Mouse (Mus musculus) MEL (cell line): ENCODE measurements around the gene Onecut3. TPM values are rescaled to one million over a fixed set of nuclear protein-coding genes. Genes with fewer than 3 reads are reported as not detected.

Experiments used
- DNase-seq: peaks from one replicate; pipeline ENCODE4 v3.0.0; 2011; ENCODE audit warnings: low read depth, low spot score
- H3K27ac ChIP-seq: 2 replicates; pipeline ENCODE4 v1.5.1; 2012; ENCODE audit warnings: low read depth, mild to moderate bottlenecking, control low read depth, low read length, moderate library complexity; ENCODE audit not compliant: control insufficient read depth
- H3K27me3 ChIP-seq, 2 experiments: fragments of 150-350 bp in 1 of 2; sonication (generic) in 1 of 2; 2 replicates each; pipeline ENCODE4 v1.6.1; 2012; ENCODE audit warnings: low read length in 2 of 2, mild to moderate bottlenecking in 2 of 2, improper control_type of control experiment in 1 of 2, moderate library complexity in 1 of 2; ENCODE audit not compliant: insufficient read depth in 2 of 2, control insufficient read depth in 1 of 2
- H3K36me3 ChIP-seq, 2 experiments: 2 replicates each; pipeline ENCODE4 v1.6.1; 2012 to 2014; ENCODE audit warnings: low read length in 2 of 2, improper control_type of control experiment in 1 of 2, inconsistent platforms in 1 of 2, mild to moderate bottlenecking in 1 of 2; ENCODE audit not compliant: insufficient read depth in 2 of 2, control insufficient read depth in 1 of 2
- H3K4me1 ChIP-seq, 2 experiments: fragments of 150-350 bp in 1 of 2; sonication (generic) in 1 of 2; 2 replicates each; pipeline ENCODE4 v1.6.1; 2012; ENCODE audit warnings: low read length in 2 of 2, improper control_type of control experiment in 1 of 2, mild to moderate bottlenecking in 1 of 2; ENCODE audit not compliant: insufficient read depth in 2 of 2, control insufficient read depth in 1 of 2
- H3K4me3 ChIP-seq, 2 experiments: fragments of 150-350 bp in 1 of 2; sonication (generic) in 1 of 2; 2 replicates each; pipeline ENCODE4 v1.5.1; 2012; ENCODE audit warnings: low read depth in 2 of 2, low read length in 2 of 2, mild to moderate bottlenecking in 2 of 2, moderate library complexity in 2 of 2, control low read depth in 1 of 2, improper control_type of control experiment in 1 of 2; ENCODE audit not compliant: control insufficient read depth in 1 of 2, insufficient read depth in 1 of 2
- H3K79me2 ChIP-seq: 2 replicates; pipeline ENCODE4 v1.6.1; 2012; ENCODE audit warnings: mild to moderate bottlenecking, low read length, moderate library complexity; ENCODE audit not compliant: control insufficient read depth, poor library complexity, insufficient read depth
- H3K9ac ChIP-seq: 2 replicates; pipeline ENCODE4 v1.6.1; 2012; ENCODE audit warnings: low read depth, mild to moderate bottlenecking, control low read depth, low read length, moderate library complexity; ENCODE audit not compliant: control insufficient read depth, poor library complexity, severe bottlenecking
- H3K9me3 ChIP-seq: fragments of 150-350 bp; sonication (generic); replicated peaks from 2 replicates; pipeline ENCODE4 v1.6.1; 2012; ENCODE audit warnings: mild to moderate bottlenecking, low read length, improper control_type of control experiment, moderate library complexity; ENCODE audit not compliant: insufficient read depth
- BHLHE40 ChIP-seq: IDR thresholded peaks from 2 replicates; pipeline ENCODE4 v1.6.1; 2012; ENCODE audit warnings: low read depth, mild to moderate bottlenecking, inconsistent platforms, low read length, improper control_type of control experiment, borderline replicate concordance
- CHD1 ChIP-seq: IDR thresholded peaks from 2 replicates; pipeline ENCODE4 v1.6.1; 2012; ENCODE audit warnings: low read depth, mild to moderate bottlenecking, inconsistent platforms, low read length, improper control_type of control experiment
- ELF1 ChIP-seq: IDR thresholded peaks from 2 replicates; pipeline ENCODE4 v1.6.1; 2014; ENCODE audit warnings: low read depth, mild to moderate bottlenecking, inconsistent platforms, low read length, improper control_type of control experiment, moderate library complexity
- ETS1 ChIP-seq: IDR thresholded peaks from 2 replicates; pipeline ENCODE4 v1.6.1; 2012; ENCODE audit warnings: low read depth, mild to moderate bottlenecking, inconsistent platforms, low read length, improper control_type of control experiment, moderate library complexity
- GATA1 ChIP-seq: IDR thresholded peaks from 2 replicates; pipeline ENCODE4 v1.6.1; 2011; ENCODE audit warnings: low read depth, low read length, improper control_type of control experiment
- HCFC1 ChIP-seq: IDR thresholded peaks from 2 replicates; pipeline ENCODE4 v1.6.1; 2012; ENCODE audit warnings: low read depth, mild to moderate bottlenecking, inconsistent platforms, low read length, improper control_type of control experiment, moderate library complexity
- JUND ChIP-seq: IDR thresholded peaks from 2 replicates; pipeline ENCODE4 v1.6.1; 2011; ENCODE audit warnings: low read depth, mild to moderate bottlenecking, improper control_type of control experiment, low read length
- MAZ ChIP-seq: IDR thresholded peaks from 2 replicates; pipeline ENCODE4 v1.6.1; 2012; ENCODE audit warnings: low read depth, mild to moderate bottlenecking, inconsistent platforms, low read length, improper control_type of control experiment
- MXI1 ChIP-seq: IDR thresholded peaks from 2 replicates; pipeline ENCODE4 v1.6.1; 2011; ENCODE audit warnings: mild to moderate bottlenecking, low read depth, low read length, improper control_type of control experiment
- MYC ChIP-seq: IDR thresholded peaks from 2 replicates; pipeline ENCODE4 v1.6.1; 2011; ENCODE audit warnings: low read depth, mild to moderate bottlenecking, low read length, improper control_type of control experiment, moderate library complexity
- POLR2A ChIP-seq, 2 experiments: IDR thresholded peaks; 2 replicates each; pipeline ENCODE4 v1.6.1; 2011 to 2012; ENCODE audit warnings: low read length in 2 of 2, mild to moderate bottlenecking in 2 of 2, control low read depth in 1 of 2, improper control_type of control experiment in 1 of 2, low read depth in 1 of 2, moderate library complexity in 1 of 2; ENCODE audit not compliant: control insufficient read depth in 1 of 2, insufficient read depth in 1 of 2, poor library complexity in 1 of 2
- RCOR1 ChIP-seq: IDR thresholded peaks from 2 replicates; pipeline ENCODE4 v1.6.1; 2012; ENCODE audit warnings: low read depth, mild to moderate bottlenecking, inconsistent platforms, low read length, improper control_type of control experiment
- TBP ChIP-seq: IDR thresholded peaks from 2 replicates; pipeline ENCODE4 v1.8.0; 2011; ENCODE audit warnings: low read depth, low read length, improper control_type of control experiment
- USF1 ChIP-seq: IDR thresholded peaks from 2 replicates; pipeline ENCODE4 v1.6.1; 2014; ENCODE audit warnings: low read depth, mild to moderate bottlenecking, inconsistent platforms, low read length, improper control_type of control experiment, moderate library complexity
- ZC3H11A ChIP-seq: IDR thresholded peaks from 2 replicates; pipeline ENCODE4 v1.6.1; 2012; ENCODE audit warnings: low read depth, mild to moderate bottlenecking, inconsistent platforms, low read length, improper control_type of control experiment
- polyA plus RNA-seq, 2 experiments: library from polyadenylated mRNA; stranded (reverse) in 1 of 2; unstranded in 1 of 2; fragments of >175 nt in 1 of 2; fragments of >200 nt in 1 of 2; gene quantifications; 2 replicates each; pipeline versions ENCODE4 v1.2.1 to v1.2.4; 2012; ENCODE audit warnings: low replicate concordance in 2 of 2, low read depth in 1 of 2; ENCODE audit not compliant: insufficient read length in 2 of 2, insufficient read depth in 1 of 2, missing spikeins in 1 of 2
- total RNA-seq: library from RNA; depleted of rRNA; stranded (reverse); fragments of 300-350 nt; gene quantifications from 2 replicates; pipeline ENCODE4 v1.2.3, GENCODE M21; 2012

The Onecut3 gene
- total and polyA plus RNA-seq, 3 experiments: not detected

DNA sequence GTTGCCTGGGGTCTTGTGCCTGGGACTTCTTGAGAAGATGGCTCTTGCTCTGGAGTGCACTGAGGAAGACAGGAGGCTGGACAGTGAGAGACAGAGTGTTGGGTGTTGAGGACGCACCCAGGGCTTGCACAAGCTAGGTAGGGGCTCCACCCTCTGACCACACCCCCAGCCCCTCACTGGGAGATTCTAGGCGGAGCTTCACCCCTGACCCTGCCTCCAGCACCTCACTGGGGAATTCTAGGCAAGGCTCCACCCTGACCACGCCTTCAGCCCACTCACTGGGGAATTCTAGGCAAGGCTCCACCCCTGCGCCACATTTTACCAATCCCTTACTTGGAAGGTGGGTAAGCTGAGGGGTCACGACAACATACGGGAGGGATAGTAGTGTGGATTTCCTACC lies 44.0 kb upstream of the Onecut3 start (continued):
- no peak for TF ChIP-seq POLR2A (IDR thresholded peaks at IDR 0.05; ENCODE audit: control insufficient read depth in 1 of 2, insufficient read depth in 1 of 2, low read depth in 1 of 2, low read length in 2 of 2, poor library complexity in 1 of 2)

DNA sequence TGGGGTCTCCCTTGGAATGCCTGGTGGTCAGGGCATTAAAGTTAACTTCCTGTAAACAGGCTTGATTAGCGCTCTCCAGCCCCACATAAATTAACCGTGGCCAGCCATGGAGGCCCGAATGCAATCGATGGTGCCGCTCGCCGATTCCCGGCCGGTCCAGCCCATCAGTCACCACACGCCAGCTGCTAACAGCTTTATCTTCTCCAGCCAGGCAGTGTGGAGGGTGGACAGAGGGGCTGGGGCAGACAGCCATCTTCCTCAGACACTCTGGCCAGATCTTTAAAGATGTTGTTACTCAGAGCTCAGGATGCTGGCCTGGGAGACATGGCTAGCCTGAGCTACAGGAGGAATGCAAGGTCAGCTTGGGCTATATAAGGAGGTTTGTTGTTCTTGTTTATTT lies 41.0 kb upstream of the Onecut3 start:
- Histone ChIP-seq H3K36me3 (no peaks in the 10 kb centered on the region), H3K9ac (no peak overlapping the region), H3K4me1 (no peaks in the 10 kb centered on the region), H3K79me2 (no peaks in the 10 kb centered on the region), H3K27me3 (peaks cover 0 to 12% of the 10 kb centered on the region in 2 experiments; a peak in 3 of 4 replicates), H3K4me3 (no peak overlapping the region)
- TF ChIP-seq MAZ: no peak
- TF ChIP-seq CHD1: no peak
- no peak for TF ChIP-seq MYC
- no peak for TF ChIP-seq MXI1
- TF ChIP-seq, all 39 proteins: peak for 0
- Histone ChIP-seq H3K9me3 (no peaks in the 10 kb centered on the region), H3K27ac (no peak overlapping the region)
- no peak for DNase-seq

DNA sequence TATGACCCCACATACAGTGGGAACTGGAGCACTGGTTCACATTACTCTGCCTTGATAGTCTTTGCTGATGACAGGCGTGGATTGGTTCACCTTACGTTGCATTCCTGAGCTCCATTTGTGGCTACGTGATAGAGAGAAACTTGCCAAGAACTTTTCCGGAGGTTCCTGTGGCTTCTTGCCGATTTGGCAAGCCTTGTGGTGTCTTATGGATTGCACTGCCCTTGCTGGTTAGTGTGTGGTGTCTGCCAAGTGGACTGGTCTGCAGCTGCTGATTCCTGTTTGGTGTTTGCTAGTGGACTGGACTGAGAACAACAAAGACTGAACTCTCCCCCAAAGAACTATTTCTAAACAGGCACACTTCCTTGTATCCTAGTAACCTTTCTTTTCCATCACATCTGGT lies 39.9 kb upstream of the Onecut3 start:
- no peaks in the 10 kb centered on the region for H3K4me1 ChIP-seq
- no peak overlapping the region for H3K9ac ChIP-seq
- H3K9me3 ChIP-seq: no peaks in the 10 kb centered on the region
- no peak overlapping the region for H3K27ac ChIP-seq
- TF ChIP-seq GATA1: no peak
- no peak for TF ChIP-seq USF1
- no peak for TF ChIP-seq ZC3H11A
- TF ChIP-seq TBP: no peak
- no peak for TF ChIP-seq JUND
- TF ChIP-seq HCFC1: no peak
- TF ChIP-seq BHLHE40: no peak
- TF ChIP-seq RCOR1: no peak
- no peak for TF ChIP-seq ELF1
- TF ChIP-seq ETS1: no peak
- H3K27me3 ChIP-seq: peaks cover 0 to 12% of the 10 kb centered on the region in 2 experiments; a peak in 3 of 4 replicates
- no peaks in the 10 kb centered on the region for H3K79me2 ChIP-seq
- no peak for DNase-seq
- H3K4me3 ChIP-seq: no peak overlapping the region
- no peaks in the 10 kb centered on the region for H3K36me3 ChIP-seq
